ENCODE assay signal across 15 mouse cellular contexts in genomic region chr10:75282648-75283047, GRCm38 (mm10). TPM values are rescaled to one million over a fixed set of nuclear protein-coding genes. Genes with fewer than 3 reads are reported as not detected.
DNase-seq lines count a peak whose midpoint lies in the region; ATAC-seq and TF ChIP-seq lines count a peak whose summit lies in the region.
"Had no signal": no experiment of that assay in that cellular context is flagged by ENCODE, and none has a peak within 500 bp of the region (broad histone marks: within the 10 kb centered on the region; RNA-seq: fewer than 3 reads in every experiment).

No protein-coding gene starts in this region.

- H3K9ac ChIP-seq in MEL (ENCODE audit: control insufficient read depth, low read depth, low read length, poor library complexity, severe bottlenecking): no peak overlapping the region
- H3K9ac ChIP-seq in hindbrain, embryonic 16.5 days (ENCODE audit: low read depth, low read length): no peak overlapping the region
- H3K9ac ChIP-seq: embryonic facial prominence, embryonic 12.5 days; forebrain, embryonic 15.5 days; hindbrain, embryonic 14.5 days; lung, embryonic 15.5 days had no signal

- 7% methylated on average over 5 of the region's 5 CpGs for WGBS in thymus, adult 2 months
- WGBS in hindbrain, embryonic 16.5 days: 87% methylated on average over 5 of the region's 5 CpGs

- H3K36me3 ChIP-seq in MEL (ENCODE audit: control insufficient read depth in 1 of 2, insufficient read depth in 2 of 2, low read length in 2 of 2): no peaks in the 10 kb centered on the region; a peak in 2 of 4 replicates
- peaks cover 6% of the 10 kb centered on the region; the same call in 1 of the 2 replicates for H3K36me3 ChIP-seq in thymus, adult 2 months (ENCODE audit: control insufficient read depth, insufficient read depth, low read length)
- H3K36me3 ChIP-seq in hindbrain, embryonic 16.5 days (ENCODE audit: control insufficient read depth, insufficient read depth, low read length): peaks cover 9% of the 10 kb centered on the region

- H3K4me2 ChIP-seq in hindbrain, embryonic 16.5 days (ENCODE audit: low read length): no peak overlapping the region
- H3K4me2 ChIP-seq: embryonic facial prominence, embryonic 12.5 days; forebrain, embryonic 15.5 days; hindbrain, embryonic 14.5 days; lung, embryonic 15.5 days had no signal

- H3K9me3 ChIP-seq in MEL (replicated peaks; ENCODE audit: insufficient read depth, low read length): no peaks in the 10 kb centered on the region
- H3K9me3 ChIP-seq in hindbrain, embryonic 16.5 days (ENCODE audit: control insufficient read depth, low read length): no peaks in the 10 kb centered on the region
- H3K9me3 ChIP-seq: embryonic facial prominence, embryonic 12.5 days; forebrain, embryonic 15.5 days; lung, embryonic 15.5 days had no signal

- H3K4me3 ChIP-seq in MEL (ENCODE audit: control insufficient read depth in 1 of 2, insufficient read depth in 1 of 2, low read depth in 2 of 2, low read length in 2 of 2): no peak overlapping the region
- H3K4me3 ChIP-seq in thymus, adult 2 months (ENCODE audit: control insufficient read depth, insufficient read depth, low read length): no peak overlapping the region
- H3K4me3 ChIP-seq in hindbrain, embryonic 16.5 days (ENCODE audit: low read length): no peak overlapping the region
- H3K4me3 ChIP-seq: embryonic facial prominence, embryonic 12.5 days; forebrain, embryonic 15.5 days; heart, adult 2 months; lung, embryonic 15.5 days had no signal

- DNase-seq in heart, adult 9 months (ENCODE audit: low spot score in 2 of 2): peak; percentile 35 to 49
- DNase-seq in heart, postnatal 14 days: no peak
- DNase-seq in MEL (ENCODE audit: low read depth, low spot score): peak; percentile 77
- DNase-seq in thymus, adult 2 months: peak; percentile 61
- DNase-seq in adrenal gland, adult 2 months: no peak
- DNase-seq in cerebellum, postnatal 14 days: no peak
- DNase-seq: kidney, postnatal 36 days; retina, postnatal 1 day had no signal

- peak in 1 of 2 experiments; percentile 73; a peak in 2 of 4 replicates for TF ChIP-seq EP300 in MEL (IDR thresholded peaks at IDR 0.05; ENCODE audit: low read depth in 1 of 2, low read length in 2 of 2)

- no peak for TF ChIP-seq RAD21 in MEL (IDR thresholded peaks at IDR 0.05; ENCODE audit: low read depth, low read length)

- H3K27me3 ChIP-seq in MEL (ENCODE audit: control insufficient read depth in 1 of 2, insufficient read depth in 2 of 2, low read length in 2 of 2): no peaks in the 10 kb centered on the region
- H3K27me3 ChIP-seq in thymus, adult 2 months (ENCODE audit: control insufficient read depth, insufficient read depth, low read length): no peaks in the 10 kb centered on the region
- H3K27me3 ChIP-seq in hindbrain, embryonic 16.5 days (replicated peaks; ENCODE audit: control insufficient read depth, insufficient read depth, low read length): no peaks in the 10 kb centered on the region
- H3K27me3 ChIP-seq: embryonic facial prominence, embryonic 12.5 days; forebrain, embryonic 15.5 days; lung, embryonic 15.5 days had no signal

- peak; percentile 98 for ATAC-seq in megakaryocyte progenitor cell, adult 5-6 weeks (replicated peaks; ENCODE audit: poor library complexity)
- ATAC-seq in hindbrain, embryonic 16.5 days: no peak
- ATAC-seq: forebrain, embryonic 15.5 days had no signal

- TF ChIP-seq POLR2A in MEL (IDR thresholded peaks at IDR 0.05; ENCODE audit: control insufficient read depth in 1 of 2, insufficient read depth in 1 of 2, low read depth in 1 of 2, low read length in 2 of 2, poor library complexity in 1 of 2): no peak
- no peak for TF ChIP-seq POLR2A in thymus, adult 2 months (IDR thresholded peaks at IDR 0.05; ENCODE audit: control insufficient read depth, extremely low read depth, insufficient read depth, low read length, poor library complexity)

- H3K79me2 ChIP-seq in MEL (ENCODE audit: control insufficient read depth, insufficient read depth, low read length, poor library complexity): no peaks in the 10 kb centered on the region

- intact Hi-C loops in heart, postnatal 14 days (cut with DNase I): no loop called here

- H3K27ac ChIP-seq in MEL (ENCODE audit: control insufficient read depth, low read depth, low read length): no peak overlapping the region
- H3K27ac ChIP-seq in thymus, adult 2 months (ENCODE audit: control insufficient read depth, insufficient read depth, low read length): peak overlapping the region; percentile 28; the same call in 1 of the 2 replicates
- no peak overlapping the region for H3K27ac ChIP-seq in hindbrain, embryonic 16.5 days (ENCODE audit: low read depth, low read length)
- H3K27ac ChIP-seq: embryonic facial prominence, embryonic 12.5 days; forebrain, embryonic 15.5 days; heart, adult 2 months; hindbrain, embryonic 14.5 days; lung, embryonic 15.5 days had no signal

- H3K4me1 ChIP-seq in MEL (ENCODE audit: control insufficient read depth in 1 of 2, insufficient read depth in 2 of 2, low read length in 2 of 2): no peaks in the 10 kb centered on the region; a peak in 1 of 4 replicates
- H3K4me1 ChIP-seq in thymus, adult 2 months (replicated peaks; ENCODE audit: control insufficient read depth, insufficient read depth, low read length): peaks cover 7% of the 10 kb centered on the region
- H3K4me1 ChIP-seq in hindbrain, embryonic 16.5 days (ENCODE audit: control insufficient read depth, insufficient read depth, low read depth, low read length): no peaks in the 10 kb centered on the region
- H3K4me1 ChIP-seq: embryonic facial prominence, embryonic 12.5 days; forebrain, embryonic 15.5 days; lung, embryonic 15.5 days had no signal

- no peak for TF ChIP-seq CTCF in MEL (IDR thresholded peaks at IDR 0.05 in 2 of 3, conservative IDR thresholded peaks at IDR 0.05 in 1 of 3; ENCODE audit: control insufficient read depth in 1 of 3, insufficient read depth in 1 of 3, low read depth in 2 of 3, low read length in 3 of 3, poor library complexity in 1 of 3, severe bottlenecking in 1 of 3)
- no peak for TF ChIP-seq CTCF in thymus, adult 2 months (IDR thresholded peaks at IDR 0.05; ENCODE audit: borderline replicate concordance, control insufficient read depth, extremely low read depth, insufficient read depth, low read length, poor library complexity)

TF ChIP-seq in MEL, 35 proteins besides CTCF, POLR2A, EP300 and RAD21:
- TF ChIP-seq ZNF384 (IDR thresholded peaks at IDR 0.05; ENCODE audit: low read depth, low read length) (no peak), MAZ (IDR thresholded peaks at IDR 0.05; ENCODE audit: low read depth, low read length) (no peak), USF1 (IDR thresholded peaks at IDR 0.05; ENCODE audit: low read depth, low read length) (no peak), SIN3A (IDR thresholded peaks at IDR 0.05; ENCODE audit: low read length) (0 out of 2 replicates have a peak, but pooled peaks have one; percentile 41), HCFC1 (IDR thresholded peaks at IDR 0.05; ENCODE audit: low read depth, low read length) (0 out of 2 replicates have a peak, but pooled peaks have one; percentile 25), E2F4 (IDR thresholded peaks at IDR 0.05; ENCODE audit: borderline replicate concordance, low read depth, low read length) (no peak), ETS1 (IDR thresholded peaks at IDR 0.05; ENCODE audit: low read depth, low read length) (peak; percentile 74), ELF1 (IDR thresholded peaks at IDR 0.05; ENCODE audit: low read depth, low read length) (no peak), NELFE (IDR thresholded peaks at IDR 0.05; ENCODE audit: low read depth, low read length) (no peak), KAT2A (conservative IDR thresholded peaks at IDR 0.05; ENCODE audit: low read depth, low read length) (no peak), RCOR1 (IDR thresholded peaks at IDR 0.05; ENCODE audit: low read depth, low read length) (peak; percentile 77), TCF12 (IDR thresholded peaks at IDR 0.05; ENCODE audit: low read depth, low read length) (peak; percentile 10; the same call in 1 of the 2 replicates)

RNA-seq across cellular contexts. Expression of gene Adora2a, which starts 34.0 kb away (rescaled TPM):
- 10 to 100 TPM; 13.2 to 15.2 TPM for total RNA-seq in heart, postnatal 14 days (2021)
- not detected in 2 replicates for total RNA-seq in MEL (2012; rRNA removed)
- under 1 TPM in 1 of 2 experiments, not detected in 1; 0.04 TPM for polyA plus RNA-seq in MEL (2012; ENCODE audit: insufficient read depth in 1 of 2, insufficient read length in 2 of 2, low read depth in 1 of 2, low replicate concordance in 2 of 2, missing spikeins in 1 of 2)
- 0.91 and 0.93 TPM in 2 replicates for total RNA-seq in megakaryocyte progenitor cell, adult 5-6 weeks (2015)
- total RNA-seq in megakaryocyte progenitor cell, adult 5-6 weeks (2017): 0.54 and 0.88 TPM in 2 replicates
- 53.4 and 55.4 TPM in 2 replicates for polyA plus RNA-seq in thymus, adult 2 months (2012; rRNA removed)
- 1 to 10 TPM; 2.8 to 5.3 TPM for total RNA-seq in adrenal gland, adult 2 months (2021)
- polyA plus RNA-seq in adrenal gland, adult 2 months (2012; rRNA removed): 11.6 and 13.4 TPM in 2 replicates
- polyA plus RNA-seq in hindbrain, embryonic 16.5 days (2015; fragmentation: Nextera tagmentation; extraction: Ambion mirVana): 3.6 and 4.6 TPM in 2 replicates

Comparison
In these comparisons a context has a peak if more than half of its experiments do, and no peak if none do; other contexts are left out.
1. DNase-seq: peak in heart, adult 9 months (2 of 2), MEL (single experiment) and thymus, adult 2 months (single experiment); none in heart, postnatal 14 days (0 of 2), adrenal gland, adult 2 months (single experiment) and cerebellum, postnatal 14 days (0 of 2).